Mouse (Mus musculus) limb, embryonic 14.5 days (tissue): ENCODE measurements at regions not wholly inside any gene's neighbourhood (a gene's known extent, or its start where the extent isn't known, plus 50 kb on each side); places are given as distances from the start of the nearest gene placed in this dataset.

ENCODE experiments used
- ATAC-seq: fragments of 200-750 bp; cut with Nextera tagmentation; 2 replicates; pipeline ENCODE4 v1.8.0; 2017; ENCODE audit warnings: low read depth, moderate number of reproducible peaks, moderate TSS enrichment; ENCODE audit not compliant: low FRiP score
- DNase-seq: peaks from one replicate; pipeline ENCODE4 v3.0.0-alpha.2; 2015; ENCODE audit warnings: low spot score
- H3K27ac ChIP-seq: fragments of 300-500 bp; sonication (generic); replicated peaks from 2 replicates; pipeline ENCODE4 v1.5.1; 2014; ENCODE audit warnings: low read depth, mild to moderate bottlenecking, low read length, moderate library complexity, mixed read lengths
- H3K27me3 ChIP-seq: fragments of 300-500 bp; sonication (generic); 2 replicates; pipeline ENCODE4 v1.6.1; 2014; ENCODE audit warnings: low read length, mixed read lengths; ENCODE audit not compliant: control insufficient read depth, insufficient read depth
- H3K36me3 ChIP-seq: fragments of 300-500 bp; sonication (generic); 2 replicates; pipeline ENCODE4 v1.6.1; 2014; ENCODE audit warnings: mild to moderate bottlenecking, low read length, moderate library complexity, mixed read lengths; ENCODE audit not compliant: control insufficient read depth, insufficient read depth
- H3K4me1 ChIP-seq: fragments of 300-500 bp; sonication (generic); 2 replicates; pipeline ENCODE4 v1.6.1; 2014; ENCODE audit warnings: antibody characterized with exemption, low read length, mixed read lengths; ENCODE audit not compliant: control insufficient read depth, insufficient read depth
- H3K4me2 ChIP-seq: fragments of 300-500 bp; sonication (generic); replicated peaks from 2 replicates; pipeline ENCODE4 v1.6.1; 2014; ENCODE audit warnings: low read depth, mild to moderate bottlenecking, low read length, moderate library complexity; ENCODE audit not compliant: severe bottlenecking
- H3K4me3 ChIP-seq: fragments of 300-500 bp; sonication (generic); replicated peaks from 2 replicates; pipeline ENCODE4 v1.5.1; 2014; ENCODE audit warnings: low read length
- H3K9ac ChIP-seq: fragments of 300-500 bp; sonication (generic); 2 replicates; pipeline ENCODE4 v1.6.1; 2014; ENCODE audit warnings: mild to moderate bottlenecking, low read depth, low read length, moderate library complexity; ENCODE audit not compliant: severe bottlenecking
- H3K9me3 ChIP-seq: fragments of 300-500 bp; sonication (generic); 2 replicates; pipeline ENCODE4 v1.6.1; 2016; ENCODE audit warnings: low read length; ENCODE audit not compliant: control insufficient read depth
- POLR2A ChIP-seq: fragments of 200-500 bp; IDR thresholded peaks from 2 replicates; pipeline ENCODE4 v1.8.0; 2012; ENCODE audit warnings: inconsistent platforms, mild to moderate bottlenecking, moderate library complexity, borderline replicate concordance; ENCODE audit not compliant: insufficient read depth, insufficient read length; ENCODE audit errors: extremely low read depth
- WGBS: fragments of 180-500 bp; shearing (Covaris S2); extraction: QIAGEN DNeasy Blood & Tissue Kit; methylation state at CpG from one replicate; pipeline ENCODE4 v1.1.7; 2014; 5-methylcytosine and 5-hydroxymethylcytosine counted together

DNA sequence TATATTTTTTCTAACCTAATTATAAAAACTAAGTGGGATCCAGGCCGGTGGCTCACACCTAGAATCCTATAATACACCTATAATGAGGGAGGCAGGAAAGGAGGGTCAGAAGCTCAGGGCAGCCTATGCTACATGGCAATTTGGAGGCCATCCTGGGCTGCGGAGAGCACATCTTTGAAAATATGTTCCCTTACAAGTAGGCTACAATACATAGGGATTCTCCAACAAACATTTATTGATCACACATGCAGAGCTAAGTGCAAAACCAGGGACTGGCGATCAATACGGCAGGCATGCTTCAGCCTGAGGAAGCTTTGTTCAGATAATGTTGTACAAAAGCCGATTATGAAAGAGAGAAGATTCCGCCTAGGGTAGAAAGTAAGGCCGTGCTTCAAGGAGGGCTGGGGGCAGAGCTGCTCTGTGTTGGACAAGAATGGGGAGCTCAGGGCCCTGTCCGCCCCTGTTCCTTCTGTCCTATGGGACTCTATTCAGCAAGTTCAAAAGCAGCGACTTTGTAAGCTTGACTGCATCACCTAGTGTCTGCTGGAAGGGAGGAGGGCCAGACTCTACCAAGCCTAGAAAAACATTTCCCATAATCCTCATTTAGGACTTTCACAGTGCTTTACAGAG is 53.4 kb upstream of the Sgk1 start:
- Histone ChIP-seq H3K27ac (no peak overlapping the region), H3K4me2 (no peak overlapping the region), H3K9ac (no peak overlapping the region), H3K9me3 (no peaks in the 10 kb centered on the region), H3K4me1 (0 out of 2 replicates have a peak, but pooled peaks cover 4% of the 10 kb centered on the region), H3K4me3 (no peak overlapping the region), H3K27me3 (no peaks in the 10 kb centered on the region), H3K36me3 (no peaks in the 10 kb centered on the region)
- DNase-seq (no peak), ATAC-seq (no peak)
- 76% methylated on average over 9 of the region's 9 CpGs for WGBS
- TF ChIP-seq POLR2A: no peak

- H3K27ac ChIP-seq: no peak overlapping the region
- WGBS: 40% methylated on average over 11 of the region's 11 CpGs
- 0 out of 2 replicates have a peak, but pooled peaks cover 4% of the 10 kb centered on the region for H3K4me1 ChIP-seq
- no peaks in the 10 kb centered on the region for H3K27me3 ChIP-seq
- H3K9ac ChIP-seq: no peak overlapping the region
- DNase-seq (peak; percentile 20), ATAC-seq (no peak)
- no peak overlapping the region for H3K4me2 ChIP-seq
- TF ChIP-seq POLR2A: no peak
- H3K4me3 ChIP-seq: no peak overlapping the region
- no peaks in the 10 kb centered on the region for H3K36me3 ChIP-seq
- H3K9me3 ChIP-seq: no peaks in the 10 kb centered on the region
Observed at GRCm38 (mm10) chr10:21829062-21829731, 52.8 kb upstream of the Sgk1 start.

- no peaks in the 10 kb centered on the region for H3K36me3 ChIP-seq
- no peak overlapping the region for H3K4me3 ChIP-seq
- H3K4me2 ChIP-seq: no peak overlapping the region
- ATAC-seq (no peak), DNase-seq (no peak)
- no peak for TF ChIP-seq POLR2A
- 0 out of 2 replicates have a peak, but pooled peaks cover 4% of the 10 kb centered on the region for H3K4me1 ChIP-seq
- no peak overlapping the region for H3K27ac ChIP-seq
- WGBS: 88% methylated on average over 6 of the region's 6 CpGs
- H3K9ac ChIP-seq: no peak overlapping the region
- no peaks in the 10 kb centered on the region for H3K27me3 ChIP-seq
- no peaks in the 10 kb centered on the region for H3K9me3 ChIP-seq
Observed at GRCm38 (mm10) chr10:21831002-21831696, 50.8 kb upstream of the Sgk1 start.
